ENCODE assay signal across 32 mouse cellular contexts in genomic region chrX:100624242-100624641, GRCm38 (mm10). TPM values are rescaled to one million over a fixed set of nuclear protein-coding genes. Genes with fewer than 3 reads are reported as not detected.
A peak's percentile ranks its signal among the peaks of the same experiment; 100 is the strongest.
DNase-seq lines count a peak whose midpoint lies in the region; ATAC-seq and TF ChIP-seq lines count a peak whose summit lies in the region.
"Had no signal": no experiment of that assay in that cellular context is flagged by ENCODE, and none has a peak within 500 bp of the region (broad histone marks: within the 10 kb centered on the region; RNA-seq: fewer than 3 reads in every experiment).

No protein-coding gene starts in this region.

- H3K27me3 ChIP-seq in midbrain, embryonic 10.5 days (ENCODE audit: low read depth, poor library complexity, severe bottlenecking) = peaks cover 51% of the 10 kb centered on the region
- H3K27me3 ChIP-seq in midbrain, postnatal 0 days (ENCODE audit: insufficient read depth, low read length) = no peaks in the 10 kb centered on the region
- H3K27me3 ChIP-seq in liver, embryonic 16.5 days (ENCODE audit: control insufficient read depth, insufficient read depth, low read depth, low read length) = no peaks in the 10 kb centered on the region
- H3K27me3 ChIP-seq in intestine, postnatal 0 days (replicated peaks; ENCODE audit: control insufficient read depth, insufficient read depth, low read length) = no peaks in the 10 kb centered on the region
- H3K27me3 ChIP-seq in hindbrain, embryonic 16.5 days (replicated peaks; ENCODE audit: control insufficient read depth, insufficient read depth, low read length) = no peaks in the 10 kb centered on the region
- H3K27me3 ChIP-seq: heart, embryonic 12.5 days; neural tube, embryonic 15.5 days; stomach, embryonic 15.5 days had no signal

- 0 out of 2 replicates have a peak overlapping the region, but pooled peaks have one; percentile 73 for H3K4me3 ChIP-seq in midbrain, embryonic 10.5 days
- no peak overlapping the region for H3K4me3 ChIP-seq in midbrain, postnatal 0 days (ENCODE audit: low read depth, low read length)
- peak overlapping the region; percentile 81 for H3K4me3 ChIP-seq in liver, embryonic 16.5 days (ENCODE audit: low read depth, low read length)
- no peak overlapping the region for H3K4me3 ChIP-seq in intestine, postnatal 0 days (ENCODE audit: low read depth, low read length)
- no peak overlapping the region for H3K4me3 ChIP-seq in lung, adult 2 months (replicated peaks; ENCODE audit: extremely low read depth, low read depth, low read length)
- H3K4me3 ChIP-seq in hindbrain, embryonic 16.5 days (ENCODE audit: low read length) = no peak overlapping the region

- H3K9me3 ChIP-seq in midbrain, embryonic 10.5 days (replicated peaks) = 0 out of 2 replicates have a peak, but pooled peaks cover 2% of the 10 kb centered on the region
- no peaks in the 10 kb centered on the region for H3K9me3 ChIP-seq in midbrain, postnatal 0 days (ENCODE audit: low read length)
- H3K9me3 ChIP-seq in liver, embryonic 16.5 days (replicated peaks; ENCODE audit: control insufficient read depth, low read length) = no peaks in the 10 kb centered on the region
- H3K9me3 ChIP-seq in intestine, postnatal 0 days (ENCODE audit: control insufficient read depth) = no peaks in the 10 kb centered on the region
- H3K9me3 ChIP-seq in hindbrain, embryonic 16.5 days (ENCODE audit: control insufficient read depth, low read length) = no peaks in the 10 kb centered on the region
- H3K9me3 ChIP-seq: embryonic facial prominence, embryonic 12.5 days; forebrain, embryonic 10.5 days; heart, embryonic 12.5 days; hindbrain, embryonic 10.5 days; neural tube, embryonic 15.5 days; stomach, embryonic 15.5 days had no signal

- no peak overlapping the region for H3K4me2 ChIP-seq in midbrain, postnatal 0 days (ENCODE audit: low read depth, low read length, poor library complexity, severe bottlenecking)
- H3K4me2 ChIP-seq in liver, embryonic 16.5 days (ENCODE audit: low read depth, low read length) = peak overlapping the region; percentile 56
- no peak overlapping the region for H3K4me2 ChIP-seq in intestine, postnatal 0 days (replicated peaks; ENCODE audit: low read depth)
- no peak overlapping the region for H3K4me2 ChIP-seq in hindbrain, embryonic 16.5 days (ENCODE audit: low read length)

- no peak for TF ChIP-seq POLR2A in lung, adult 2 months (IDR thresholded peaks at IDR 0.05; ENCODE audit: borderline replicate concordance, extremely low read depth, low read depth, low read length)

- no peak overlapping the region for H3K9ac ChIP-seq in midbrain, postnatal 0 days (replicated peaks; ENCODE audit: low read length, poor library complexity, severe bottlenecking)
- no peak overlapping the region for H3K9ac ChIP-seq in liver, embryonic 16.5 days (ENCODE audit: low read depth, low read length)
- H3K9ac ChIP-seq in intestine, postnatal 0 days (ENCODE audit: low read depth, low read length) = no peak overlapping the region
- H3K9ac ChIP-seq in hindbrain, embryonic 16.5 days (ENCODE audit: low read depth, low read length) = no peak overlapping the region
- H3K9ac ChIP-seq: embryonic facial prominence, embryonic 12.5 days; forebrain, postnatal 0 days; neural tube, embryonic 15.5 days; stomach, embryonic 15.5 days had no signal

- ATAC-seq in midbrain, postnatal 0 days (ENCODE audit: low FRiP score) = no peak
- peak; percentile 7; the same call in 1 of the 2 replicates for ATAC-seq in liver, embryonic 16.5 days (ENCODE audit: low read depth)
- ATAC-seq in intestine, postnatal 0 days = no peak
- ATAC-seq in hindbrain, embryonic 16.5 days = no peak
- ATAC-seq: forebrain, postnatal 0 days; midbrain, embryonic 16.5 days had no signal

- peaks cover 29% of the 10 kb centered on the region for H3K36me3 ChIP-seq in midbrain, embryonic 10.5 days
- 0 out of 2 replicates have a peak, but pooled peaks cover 3% of the 10 kb centered on the region for H3K36me3 ChIP-seq in midbrain, postnatal 0 days (ENCODE audit: insufficient read depth, low read length)
- peaks cover 10% of the 10 kb centered on the region for H3K36me3 ChIP-seq in liver, embryonic 16.5 days (ENCODE audit: control insufficient read depth, insufficient read depth)
- H3K36me3 ChIP-seq in intestine, postnatal 0 days (ENCODE audit: control insufficient read depth, insufficient read depth) = no peaks in the 10 kb centered on the region
- H3K36me3 ChIP-seq in hindbrain, embryonic 16.5 days (ENCODE audit: control insufficient read depth, insufficient read depth, low read length) = peaks cover 4% of the 10 kb centered on the region; the same call in 1 of the 2 replicates
- H3K36me3 ChIP-seq: stomach, embryonic 15.5 days had no signal

- WGBS in midbrain, embryonic 10.5 days = 93% methylated on average over 4 of the region's 4 CpGs
- WGBS in midbrain, postnatal 0 days = 89% methylated on average over 4 of the region's 4 CpGs
- 38% methylated on average over 4 of the region's 4 CpGs for WGBS in liver, embryonic 16.5 days (ENCODE audit: insufficient replicate concordance)
- 85% methylated on average over 4 of the region's 4 CpGs for WGBS in intestine, postnatal 0 days
- WGBS in lung, adult 2 months = 85% methylated on average over 4 of the region's 4 CpGs
- WGBS in hindbrain, embryonic 16.5 days = 93% methylated on average over 4 of the region's 4 CpGs

- H3K27ac ChIP-seq in midbrain, embryonic 10.5 days (replicated peaks) = no peak overlapping the region
- no peak overlapping the region for H3K27ac ChIP-seq in midbrain, postnatal 0 days (ENCODE audit: low read depth, low read length)
- peak overlapping the region; percentile 59 for H3K27ac ChIP-seq in liver, embryonic 16.5 days (ENCODE audit: low read length)
- H3K27ac ChIP-seq in intestine, postnatal 0 days (ENCODE audit: low read depth, low read length) = no peak overlapping the region
- no peak overlapping the region for H3K27ac ChIP-seq in hindbrain, embryonic 16.5 days (ENCODE audit: low read depth, low read length)
- H3K27ac ChIP-seq: embryonic facial prominence, embryonic 12.5 days; forebrain, embryonic 10.5 days; kidney, postnatal 0 days; neural tube, embryonic 15.5 days; stomach, embryonic 15.5 days had no signal

- no peak for TF ChIP-seq CTCF in midbrain, postnatal 0 days (IDR thresholded peaks at IDR 0.05)
- TF ChIP-seq CTCF in intestine, postnatal 0 days (IDR thresholded peaks at IDR 0.05; ENCODE audit: low read depth) = no peak
- TF ChIP-seq CTCF in lung, adult 2 months (IDR thresholded peaks at IDR 0.05; ENCODE audit: insufficient read depth, low read length) = no peak

- no peak for DNase-seq in midbrain, embryonic 10.5 days (ENCODE audit: low spot score)
- DNase-seq in midbrain, postnatal 0 days (ENCODE audit: low spot score) = no peak
- peak; percentile 10 for DNase-seq in liver
- no peak for DNase-seq in lung, adult 2 months
- DNase-seq: adrenal gland, postnatal 36 days; cerebellum, adult 11 months; cerebellum, adult 9-11 months; forebrain, postnatal 0 days; gastrocnemius, postnatal 25 days; heart, adult 18-20 months; heart, postnatal 10 days; kidney, adult 11 months; left cerebral cortex, postnatal 4 days; lung, adult 18-20 months; lung, postnatal 14 days; thymus, adult 18-20 months; thymus, postnatal 4 days had no signal

- H3K4me1 ChIP-seq in midbrain, embryonic 10.5 days = peaks cover 19% of the 10 kb centered on the region
- H3K4me1 ChIP-seq in midbrain, postnatal 0 days (ENCODE audit: insufficient read depth, low read length) = no peaks in the 10 kb centered on the region
- peaks cover 7% of the 10 kb centered on the region for H3K4me1 ChIP-seq in liver, embryonic 16.5 days (ENCODE audit: control insufficient read depth, low read depth, low read length)
- no peaks in the 10 kb centered on the region for H3K4me1 ChIP-seq in intestine, postnatal 0 days (replicated peaks; ENCODE audit: control insufficient read depth, insufficient read depth, low read length)
- peaks cover 2% of the 10 kb centered on the region; the same call in 1 of the 2 replicates for H3K4me1 ChIP-seq in lung, adult 2 months (ENCODE audit: control insufficient read depth, insufficient read depth, low read length)
- H3K4me1 ChIP-seq in hindbrain, embryonic 16.5 days (ENCODE audit: control insufficient read depth, insufficient read depth, low read depth, low read length) = peaks cover 4% of the 10 kb centered on the region
- H3K4me1 ChIP-seq: embryonic facial prominence, embryonic 12.5 days; stomach, embryonic 15.5 days had no signal

RNA-seq across cellular contexts. Expression of gene Kif4, which starts 1.3 kb away (rescaled TPM):
- 45.7 and 48.1 TPM in 2 replicates for polyA plus RNA-seq in midbrain, embryonic 10.5 days (2016; fragmentation: Nextera tagmentation; extraction: Ambion mirVana)
- 2.1 and 3.9 TPM in 2 replicates for total RNA-seq in midbrain, postnatal 0 days (2014; rRNA removed)
- polyA plus RNA-seq in midbrain, postnatal 0 days (2015; fragmentation: Nextera tagmentation; extraction: Ambion mirVana) = 1.3 and 1.6 TPM in 2 replicates
- polyA plus RNA-seq in liver, embryonic 16.5 days (2015; fragmentation: Nextera tagmentation; extraction: Ambion mirVana) = 21.2 and 22.6 TPM in 2 replicates
- 3.5 and 4.0 TPM in 2 replicates for polyA plus RNA-seq in intestine, postnatal 0 days (2015; fragmentation: Nextera tagmentation; extraction: Ambion mirVana)
- polyA plus RNA-seq in lung, adult 2 months (2012; rRNA removed) = 0.25 and 0.56 TPM in 2 replicates
- polyA plus RNA-seq in hindbrain, embryonic 16.5 days (2015; fragmentation: Nextera tagmentation; extraction: Ambion mirVana) = 5.0 and 6.4 TPM in 2 replicates

RNA-seq across cellular contexts. Expression of gene Pdzd11, which starts 2.1 kb away (rescaled TPM):
- polyA plus RNA-seq in midbrain, embryonic 10.5 days (2016; fragmentation: Nextera tagmentation; extraction: Ambion mirVana) = 143 and 153 TPM in 2 replicates
- total RNA-seq in midbrain, postnatal 0 days (2014; rRNA removed) = 25.3 and 27.7 TPM in 2 replicates
- polyA plus RNA-seq in midbrain, postnatal 0 days (2015; fragmentation: Nextera tagmentation; extraction: Ambion mirVana) = 68.9 and 76.1 TPM in 2 replicates
- 49.4 and 56.1 TPM in 2 replicates for polyA plus RNA-seq in liver, embryonic 16.5 days (2015; fragmentation: Nextera tagmentation; extraction: Ambion mirVana)
- 64.4 and 71.0 TPM in 2 replicates for polyA plus RNA-seq in intestine, postnatal 0 days (2015; fragmentation: Nextera tagmentation; extraction: Ambion mirVana)
- 15.1 and 22.5 TPM in 2 replicates for polyA plus RNA-seq in lung, adult 2 months (2012; rRNA removed)
- polyA plus RNA-seq in hindbrain, embryonic 16.5 days (2015; fragmentation: Nextera tagmentation; extraction: Ambion mirVana) = 94.7 and 95.2 TPM in 2 replicates

RNA-seq across cellular contexts. Expression of gene Arr3, which starts 18.9 kb away (rescaled TPM):
- polyA plus RNA-seq in midbrain, embryonic 10.5 days (2016; fragmentation: Nextera tagmentation; extraction: Ambion mirVana) = not detected in 2 replicates
- total RNA-seq in midbrain, postnatal 0 days (2014; rRNA removed) = not detected in 2 replicates
- polyA plus RNA-seq in midbrain, postnatal 0 days (2015; fragmentation: Nextera tagmentation; extraction: Ambion mirVana) = 0.15 and 0.20 TPM in 2 replicates
- not detected in 2 replicates for polyA plus RNA-seq in liver, embryonic 16.5 days (2015; fragmentation: Nextera tagmentation; extraction: Ambion mirVana)
- not detected in 2 replicates for polyA plus RNA-seq in intestine, postnatal 0 days (2015; fragmentation: Nextera tagmentation; extraction: Ambion mirVana)
- not detected in 2 replicates for polyA plus RNA-seq in lung, adult 2 months (2012; rRNA removed)
- 0.09 and 0.24 TPM in 2 replicates for polyA plus RNA-seq in hindbrain, embryonic 16.5 days (2015; fragmentation: Nextera tagmentation; extraction: Ambion mirVana)
- total RNA-seq: adrenal gland, postnatal 36 days; ES-E14; forebrain, postnatal 0 days; gastrocnemius, postnatal 25 days; heart, adult 18-20 months; heart, postnatal 10 days; layer of hippocampus, postnatal 14 days; left cerebral cortex, postnatal 4 days; megakaryocyte, adult 5-6 weeks had no signal
- polyA plus RNA-seq: embryonic facial prominence, embryonic 12.5 days; forebrain, embryonic 10.5 days; hindbrain, embryonic 10.5 days; kidney, postnatal 0 days; midbrain, embryonic 16.5 days; neural tube, embryonic 15.5 days; stomach, embryonic 15.5 days had no signal

RNA-seq across cellular contexts. Expression of gene P2ry4, which starts 29.6 kb away (rescaled TPM):
- not detected in 2 replicates for polyA plus RNA-seq in midbrain, embryonic 10.5 days (2016; fragmentation: Nextera tagmentation; extraction: Ambion mirVana)
- 0.11 TPM in 1 of 2 replicates, not detected in the other for total RNA-seq in midbrain, postnatal 0 days (2014; rRNA removed)
- not detected in 2 replicates for polyA plus RNA-seq in midbrain, postnatal 0 days (2015; fragmentation: Nextera tagmentation; extraction: Ambion mirVana)
- 0.74 TPM in 2 replicates for polyA plus RNA-seq in liver, embryonic 16.5 days (2015; fragmentation: Nextera tagmentation; extraction: Ambion mirVana)
- polyA plus RNA-seq in intestine, postnatal 0 days (2015; fragmentation: Nextera tagmentation; extraction: Ambion mirVana) = 0.44 and 0.53 TPM in 2 replicates
- polyA plus RNA-seq in lung, adult 2 months (2012; rRNA removed) = 0.03 and 2.2 TPM in 2 replicates
- not detected in 2 replicates for polyA plus RNA-seq in hindbrain, embryonic 16.5 days (2015; fragmentation: Nextera tagmentation; extraction: Ambion mirVana)
- total RNA-seq: adrenal gland, postnatal 36 days; ES-E14; forebrain, postnatal 0 days; gastrocnemius, postnatal 25 days; heart, adult 18-20 months; heart, postnatal 10 days; left cerebral cortex, adult 8-10 months; left cerebral cortex, postnatal 4 days; megakaryocyte, adult 5-6 weeks had no signal
- polyA plus RNA-seq: embryonic facial prominence, embryonic 12.5 days; forebrain, embryonic 10.5 days; forebrain, postnatal 0 days; heart, embryonic 12.5 days; hindbrain, embryonic 10.5 days; kidney, postnatal 0 days; midbrain, embryonic 16.5 days; neural tube, embryonic 15.5 days had no signal

RNA-seq across cellular contexts. Expression of gene Awat1, which starts 52.2 kb away (rescaled TPM):
- polyA plus RNA-seq in midbrain, embryonic 10.5 days (2016; fragmentation: Nextera tagmentation; extraction: Ambion mirVana) = not detected in 2 replicates
- total RNA-seq in midbrain, postnatal 0 days (2014; rRNA removed) = not detected in 2 replicates
- not detected in 2 replicates for polyA plus RNA-seq in midbrain, postnatal 0 days (2015; fragmentation: Nextera tagmentation; extraction: Ambion mirVana)
- not detected in 2 replicates for polyA plus RNA-seq in liver, embryonic 16.5 days (2015; fragmentation: Nextera tagmentation; extraction: Ambion mirVana)
- polyA plus RNA-seq in intestine, postnatal 0 days (2015; fragmentation: Nextera tagmentation; extraction: Ambion mirVana) = not detected in 2 replicates
- not detected in 2 replicates for polyA plus RNA-seq in lung, adult 2 months (2012; rRNA removed)
- not detected in 2 replicates for polyA plus RNA-seq in hindbrain, embryonic 16.5 days (2015; fragmentation: Nextera tagmentation; extraction: Ambion mirVana)
- total RNA-seq: adrenal gland, postnatal 36 days; ES-E14; forebrain, postnatal 0 days; gastrocnemius, postnatal 25 days; heart, adult 18-20 months; heart, postnatal 10 days; layer of hippocampus, postnatal 14 days; left cerebral cortex, adult 8-10 months; left cerebral cortex, postnatal 4 days; megakaryocyte, adult 5-6 weeks had no signal
- polyA plus RNA-seq: embryonic facial prominence, embryonic 12.5 days; forebrain, embryonic 10.5 days; forebrain, postnatal 0 days; heart, embryonic 12.5 days; hindbrain, embryonic 10.5 days; kidney, postnatal 0 days; midbrain, embryonic 16.5 days; neural tube, embryonic 15.5 days; stomach, embryonic 15.5 days had no signal

Comparison
In these comparisons a context has a peak if more than half of its experiments do, and no peak if none do; other contexts are left out.
1. H3K4me3 ChIP-seq: peak in midbrain, embryonic 10.5 days (single experiment) and liver, embryonic 16.5 days (single experiment); none in midbrain, postnatal 0 days (single experiment), intestine, postnatal 0 days (single experiment), lung, adult 2 months (single experiment) and hindbrain, embryonic 16.5 days (single experiment).